ENCODE assay signal across 10 mouse cellular contexts in genomic region chr7:109072326-109072725, GRCm38 (mm10).
"Had no signal": no experiment of that assay in that cellular context is flagged by ENCODE, and none has a peak within 500 bp of the region (broad histone marks: within the 10 kb centered on the region; RNA-seq: fewer than 3 reads in every experiment).

No protein-coding gene starts in this region.

- DNase-seq: kidney, adult 8-10 months; kidney, postnatal 25 days; layer of hippocampus, postnatal 36 days; lung, adult 2 months; lung, postnatal 10 days; lung, postnatal 4 days; midbrain, embryonic 14.5 days; right cerebral cortex, adult 18-20 months; thymus, adult 18-20 months; thymus, postnatal 14 days had no signal
